Mouse (Mus musculus): ENCODE measurements at regions not wholly inside any gene's neighbourhood (a gene's known extent, or its start where the extent isn't known, plus 50 kb on each side); places are given as distances from the start of the nearest gene placed in this dataset.

DNA sequence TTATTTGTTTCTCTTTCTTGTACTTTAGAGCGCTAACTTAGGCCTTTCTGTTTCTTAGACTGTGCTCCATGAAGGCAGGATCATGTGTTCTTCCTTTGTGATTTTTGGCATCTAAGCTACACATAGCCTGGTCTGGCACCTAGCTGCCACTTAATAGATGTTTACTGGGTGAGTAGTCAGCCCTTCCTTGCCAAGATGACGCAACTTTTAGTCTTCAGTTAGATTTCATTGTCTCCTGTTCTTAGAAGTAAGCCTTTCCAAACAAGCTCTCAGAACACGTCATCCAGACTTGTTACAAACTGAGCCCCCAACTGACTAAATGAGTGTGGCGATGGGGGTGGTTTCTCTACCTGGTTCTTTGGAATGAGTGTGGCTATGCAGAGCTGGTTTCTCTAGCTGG, 85.4 kb upstream of the Rapgef5 start:
- ATAC-seq (ENCODE audit: insufficient read depth) (no peak), DNase-seq (ENCODE audit: low read depth in 3 of 3, low spot score in 3 of 3) (no peak)
- Histone ChIP-seq H3K27ac (no peak overlapping the region), H3K4me3 (ENCODE audit: insufficient read depth in 1 of 2, low read depth in 2 of 2, low read length in 2 of 2) (no peak overlapping the region), H3K9me3 (ENCODE audit: control insufficient read depth, low read length) (no peaks in the 10 kb centered on the region), H3K4me1 (replicated peaks; ENCODE audit: control insufficient read depth in 2 of 2, insufficient read depth in 2 of 2, low read length in 1 of 2) (no peaks in the 10 kb centered on the region), H3K4me2 (ENCODE audit: low read depth) (no peak overlapping the region), H3K9ac (replicated peaks) (no peak overlapping the region), H3K36me3 (replicated peaks; ENCODE audit: control insufficient read depth, insufficient read depth, low read depth) (no peaks in the 10 kb centered on the region), H3K27me3 (ENCODE audit: control insufficient read depth, insufficient read depth, low read length) (no peaks in the 10 kb centered on the region)
- TF ChIP-seq EP300 (IDR thresholded peaks at IDR 0.05; ENCODE audit: low read depth): no peak
- TF ChIP-seq CTCF (IDR thresholded peaks at IDR 0.05; ENCODE audit: low read depth): no peak
- WGBS (ENCODE audit: insufficient replicate concordance): 54% methylated on average over 4 of the region's 4 CpGs

- H3K27me3 ChIP-seq (ENCODE audit: control insufficient read depth, insufficient read depth, low read length): no peaks in the 10 kb centered on the region
- H3K4me2 ChIP-seq (ENCODE audit: low read depth): no peak overlapping the region
- H3K27ac ChIP-seq: no peak overlapping the region
- DNase-seq (ENCODE audit: low read depth in 3 of 3, low spot score in 3 of 3) (no peak), ATAC-seq (ENCODE audit: insufficient read depth) (no peak)
- 31% methylated on average over 1 of the region's 1 CpGs for WGBS (ENCODE audit: insufficient replicate concordance)
- H3K4me3 ChIP-seq (ENCODE audit: insufficient read depth in 1 of 2, low read depth in 2 of 2, low read length in 2 of 2): no peak overlapping the region
- no peaks in the 10 kb centered on the region for H3K4me1 ChIP-seq (replicated peaks; ENCODE audit: control insufficient read depth in 2 of 2, insufficient read depth in 2 of 2, low read length in 1 of 2)
- H3K36me3 ChIP-seq (replicated peaks; ENCODE audit: control insufficient read depth, insufficient read depth, low read depth): no peaks in the 10 kb centered on the region
- TF ChIP-seq EP300 (IDR thresholded peaks at IDR 0.05; ENCODE audit: low read depth) (no peak), CTCF (IDR thresholded peaks at IDR 0.05; ENCODE audit: low read depth) (no peak)
- H3K9ac ChIP-seq (replicated peaks): no peak overlapping the region
- no peaks in the 10 kb centered on the region for H3K9me3 ChIP-seq (ENCODE audit: control insufficient read depth, low read length)
These were observed 83.5 kb upstream of the Rapgef5 start for GRCm38 (mm10) chr12:117432788-117433187.

GRCm38 (mm10) chr12:117437011-117437410, 79.3 kb upstream of the Rapgef5 start:
- Histone ChIP-seq H3K4me2 (ENCODE audit: low read depth) (no peak overlapping the region), H3K9ac (replicated peaks) (no peak overlapping the region), H3K9me3 (ENCODE audit: control insufficient read depth, low read length) (no peaks in the 10 kb centered on the region), H3K27ac (no peak overlapping the region), H3K4me1 (replicated peaks; ENCODE audit: control insufficient read depth in 2 of 2, insufficient read depth in 2 of 2, low read length in 1 of 2) (no peaks in the 10 kb centered on the region), H3K4me3 (ENCODE audit: insufficient read depth in 1 of 2, low read depth in 2 of 2, low read length in 2 of 2) (no peak overlapping the region), H3K36me3 (replicated peaks; ENCODE audit: control insufficient read depth, insufficient read depth, low read depth) (no peaks in the 10 kb centered on the region), H3K27me3 (ENCODE audit: control insufficient read depth, insufficient read depth, low read length) (no peaks in the 10 kb centered on the region)
- TF ChIP-seq EP300 (IDR thresholded peaks at IDR 0.05; ENCODE audit: low read depth) (no peak), CTCF (IDR thresholded peaks at IDR 0.05; ENCODE audit: low read depth) (no peak)
- DNase-seq (ENCODE audit: low read depth in 3 of 3, low spot score in 3 of 3) (no peak), ATAC-seq (ENCODE audit: insufficient read depth) (no peak)
- WGBS (ENCODE audit: insufficient replicate concordance): 53% methylated on average over 4 of the region's 4 CpGs

GRCm38 (mm10) chr12:117439015-117439605, 77.2 kb upstream of the Rapgef5 start:
- ATAC-seq (ENCODE audit: insufficient read depth): no peak
- H3K4me3 ChIP-seq (ENCODE audit: insufficient read depth in 1 of 2, low read depth in 2 of 2, low read length in 2 of 2): no peak overlapping the region
- 53% methylated on average over 11 of the region's 11 CpGs for WGBS (ENCODE audit: insufficient replicate concordance)

GRCm38 (mm10) chr12:117444247-117444989, 71.9 kb upstream of the Rapgef5 start:
- no peak for ATAC-seq (ENCODE audit: insufficient read depth)
- Histone ChIP-seq H3K9me3 (ENCODE audit: control insufficient read depth, low read length) (no peaks in the 10 kb centered on the region), H3K9ac (replicated peaks) (no peak overlapping the region), H3K36me3 (replicated peaks; ENCODE audit: control insufficient read depth, insufficient read depth, low read depth) (no peaks in the 10 kb centered on the region), H3K4me2 (ENCODE audit: low read depth) (no peak overlapping the region), H3K4me1 (replicated peaks; ENCODE audit: control insufficient read depth in 2 of 2, insufficient read depth in 2 of 2, low read length in 1 of 2) (no peaks in the 10 kb centered on the region), H3K27me3 (ENCODE audit: control insufficient read depth, insufficient read depth, low read length) (no peaks in the 10 kb centered on the region), H3K27ac (no peak overlapping the region), H3K4me3 (ENCODE audit: insufficient read depth in 1 of 2, low read depth in 2 of 2, low read length in 2 of 2) (no peak overlapping the region)
- DNase-seq (ENCODE audit: low read depth in 3 of 3, low spot score in 3 of 3): no peak
- 50% methylated on average over 4 of the region's 4 CpGs for WGBS (ENCODE audit: insufficient replicate concordance)
- no peak for TF ChIP-seq EP300 (IDR thresholded peaks at IDR 0.05; ENCODE audit: low read depth)
- TF ChIP-seq CTCF (IDR thresholded peaks at IDR 0.05; ENCODE audit: low read depth): no peak

More at GRCm38 (mm10) chr12:117439015-117439605, 77.2 kb upstream of the Rapgef5 start:
- TF ChIP-seq EP300 (IDR thresholded peaks at IDR 0.05; ENCODE audit: low read depth) (no peak), CTCF (IDR thresholded peaks at IDR 0.05; ENCODE audit: low read depth) (no peak)
- Histone ChIP-seq H3K4me2 (ENCODE audit: low read depth) (no peak overlapping the region), H3K4me1 (replicated peaks; ENCODE audit: control insufficient read depth in 2 of 2, insufficient read depth in 2 of 2, low read length in 1 of 2) (no peaks in the 10 kb centered on the region), H3K27me3 (ENCODE audit: control insufficient read depth, insufficient read depth, low read length) (no peaks in the 10 kb centered on the region), H3K27ac (no peak overlapping the region), H3K9me3 (ENCODE audit: control insufficient read depth, low read length) (no peaks in the 10 kb centered on the region), H3K36me3 (replicated peaks; ENCODE audit: control insufficient read depth, insufficient read depth, low read depth) (no peaks in the 10 kb centered on the region), H3K9ac (replicated peaks) (no peak overlapping the region)
- no peak for DNase-seq (ENCODE audit: low read depth in 3 of 3, low spot score in 3 of 3)
